Mouse (Mus musculus) neural tube, embryonic 14.5 days (tissue): ENCODE results near the gene Fxr2. TPM values are rescaled to one million over a fixed set of nuclear protein-coding genes. Genes with fewer than 3 reads are reported as not detected.

Source experiments
- ATAC-seq: fragments of 200-750 bp; cut with Nextera tagmentation; 2 replicates; pipeline ENCODE4 v1.8.0; 2017; ENCODE audit warnings: low read depth, mild to moderate bottlenecking, moderate TSS enrichment, moderate library complexity
- H3K27ac ChIP-seq: fragments of 300-500 bp; sonication (generic); 2 replicates; pipeline ENCODE4 v1.5.1; 2014; ENCODE audit warnings: low read depth, mild to moderate bottlenecking, control low read depth, low read length, moderate library complexity, mixed read lengths
- H3K27me3 ChIP-seq: fragments of 300-500 bp; sonication (generic); 2 replicates; pipeline ENCODE4 v1.6.1; 2014; ENCODE audit warnings: low read length; ENCODE audit not compliant: control insufficient read depth, insufficient read depth
- H3K36me3 ChIP-seq: fragments of 300-500 bp; sonication (generic); 2 replicates; pipeline ENCODE4 v1.6.1; 2014; ENCODE audit warnings: low read length, mixed read lengths; ENCODE audit not compliant: control insufficient read depth, insufficient read depth
- H3K4me1 ChIP-seq: fragments of 300-500 bp; sonication (generic); 2 replicates; pipeline ENCODE4 v1.6.1; 2014; ENCODE audit warnings: low read length; ENCODE audit not compliant: control insufficient read depth, insufficient read depth
- H3K4me2 ChIP-seq: fragments of 300-500 bp; sonication (generic); 2 replicates; pipeline ENCODE4 v1.6.1; 2014; ENCODE audit warnings: mild to moderate bottlenecking, low read depth, low read length, control low read depth
- H3K4me3 ChIP-seq: fragments of 300-500 bp; sonication (generic); 2 replicates; pipeline ENCODE4 v1.5.1; 2014; ENCODE audit warnings: low read depth, low read length, control low read depth, mixed read lengths
- H3K9ac ChIP-seq: fragments of 300-500 bp; sonication (generic); replicated peaks from 2 replicates; pipeline ENCODE4 v1.6.1; 2014; ENCODE audit warnings: low read depth, mild to moderate bottlenecking, control low read depth, low read length, mixed read lengths
- H3K9me3 ChIP-seq: fragments of 300-500 bp; sonication (generic); 2 replicates; pipeline ENCODE4 v1.6.1; 2016; ENCODE audit warnings: low read length; ENCODE audit not compliant: control insufficient read depth
- WGBS: fragments of 180-500 bp; shearing (Covaris S2); extraction: QIAGEN DNeasy Blood & Tissue Kit; methylation state at CpG from one replicate; pipeline ENCODE4 v1.1.7; 2014; 5-methylcytosine and 5-hydroxymethylcytosine counted together
- polyA plus RNA-seq: library from polyadenylated mRNA; unstranded; fragments of >200 nt; fragmentation: Nextera tagmentation; extraction: Ambion mirVana; gene quantifications from 2 replicates; pipeline ENCODE4 v1.2.1, GENCODE M21; 2014

The Fxr2 gene
- polyA plus RNA-seq, result 31.1 and 34.0 TPM in 2 replicates

GRCm38 (mm10) chr11:69632284-69633089 is at the start of gene Fxr2:
TSS of gene Fxr2 (plus strand) at chr11:69632990.
- H3K9me3 ChIP-seq, result no peaks in the 10 kb centered on the region
- H3K27me3 ChIP-seq, result no peaks in the 10 kb centered on the region
- peak within 1 kb of the TSS; percentile 85 for H3K4me2 ChIP-seq
- H3K4me3 ChIP-seq, result peak within 1 kb of the TSS; percentile 89
- peak; percentile 98 for ATAC-seq
- peak within 1 kb of the TSS; percentile 94 for H3K27ac ChIP-seq
- WGBS, result under 1% methylated on average over 35 of the region's 56 CpGs
- H3K36me3 ChIP-seq, result no peaks in the 10 kb centered on the region
- peak within 1 kb of the TSS; percentile 95 for H3K9ac ChIP-seq
- H3K4me1 ChIP-seq, result peaks cover 18% of the 10 kb centered on the region

GRCm38 (mm10) chr11:69584008-69584407 is 48.8 kb upstream of the Fxr2 start:
- WGBS, result 92% methylated on average over 7 of the region's 7 CpGs
- no peaks in the 10 kb centered on the region for H3K27me3 ChIP-seq
- no peak overlapping the region for H3K9ac ChIP-seq
- H3K9me3 ChIP-seq, result no peaks in the 10 kb centered on the region
- peaks cover 12% of the 10 kb centered on the region for H3K36me3 ChIP-seq
- ATAC-seq, result no peak
- H3K27ac ChIP-seq, result no peak overlapping the region
- no peak overlapping the region for H3K4me2 ChIP-seq
- H3K4me3 ChIP-seq, result no peak overlapping the region
- peaks cover 9% of the 10 kb centered on the region; the same call in 1 of the 2 replicates for H3K4me1 ChIP-seq

- no peak overlapping the region for H3K27ac ChIP-seq
- no peaks in the 10 kb centered on the region for H3K27me3 ChIP-seq
- peaks cover 21% of the 10 kb centered on the region for H3K36me3 ChIP-seq
- ATAC-seq, result no peak
- peaks cover 9% of the 10 kb centered on the region; the same call in 1 of the 2 replicates for H3K4me1 ChIP-seq
- no peaks in the 10 kb centered on the region for H3K9me3 ChIP-seq
- H3K4me3 ChIP-seq, result no peak overlapping the region
- H3K9ac ChIP-seq, result no peak overlapping the region
- WGBS, result 96% methylated on average over 13 of the region's 13 CpGs
- H3K4me2 ChIP-seq, result no peak overlapping the region
Observed at GRCm38 (mm10) chr11:69584937-69585336, 47.9 kb upstream of the Fxr2 start.

- 83% methylated on average over 7 of the region's 7 CpGs for WGBS
- ATAC-seq, result no peak
- H3K27me3 ChIP-seq, result no peaks in the 10 kb centered on the region
- H3K36me3 ChIP-seq, result peaks cover 27% of the 10 kb centered on the region
- no peak overlapping the region for H3K27ac ChIP-seq
- no peaks in the 10 kb centered on the region for H3K9me3 ChIP-seq
- no peak overlapping the region for H3K9ac ChIP-seq
- H3K4me3 ChIP-seq, result no peak overlapping the region
- no peak overlapping the region for H3K4me2 ChIP-seq
- H3K4me1 ChIP-seq, result peaks cover 9% of the 10 kb centered on the region; the same call in 1 of the 2 replicates
Observed at GRCm38 (mm10) chr11:69585718-69586325, 47.0 kb upstream of the Fxr2 start.

- no peaks in the 10 kb centered on the region for H3K4me1 ChIP-seq
- H3K9me3 ChIP-seq, result no peaks in the 10 kb centered on the region
- H3K27ac ChIP-seq, result no peak overlapping the region
- H3K4me3 ChIP-seq, result no peak overlapping the region
- H3K9ac ChIP-seq, result no peak overlapping the region
- 93% methylated on average over 22 of the region's 22 CpGs for WGBS
- ATAC-seq, result no peak
- no peak overlapping the region for H3K4me2 ChIP-seq
- H3K27me3 ChIP-seq, result no peaks in the 10 kb centered on the region
- H3K36me3 ChIP-seq, result peaks cover 31% of the 10 kb centered on the region
Observed at GRCm38 (mm10) chr11:69589207-69589834, 43.5 kb upstream of the Fxr2 start.

- Histone ChIP-seq H3K4me2 (no peak overlapping the region), H3K9me3 (no peaks in the 10 kb centered on the region), H3K36me3 (peaks cover 31% of the 10 kb centered on the region), H3K27ac (no peak overlapping the region), H3K9ac (no peak overlapping the region), H3K4me1 (no peaks in the 10 kb centered on the region), H3K4me3 (no peak overlapping the region), H3K27me3 (no peaks in the 10 kb centered on the region)
- no peak for ATAC-seq
- 98% methylated on average over 8 of the region's 8 CpGs for WGBS
Observed at GRCm38 (mm10) chr11:69590622-69591021, 42.2 kb upstream of the Fxr2 start.

- Histone ChIP-seq H3K27me3 (no peaks in the 10 kb centered on the region), H3K4me1 (no peaks in the 10 kb centered on the region), H3K27ac (no peak overlapping the region), H3K9ac (no peak overlapping the region), H3K9me3 (no peaks in the 10 kb centered on the region), H3K36me3 (peaks cover 31% of the 10 kb centered on the region), H3K4me3 (no peak overlapping the region), H3K4me2 (no peak overlapping the region)
- ATAC-seq, result no peak
- 88% methylated on average over 3 of the region's 3 CpGs for WGBS
Observed at GRCm38 (mm10) chr11:69591424-69591823, 41.4 kb upstream of the Fxr2 start.

GRCm38 (mm10) chr11:69591899-69592637 is 40.7 kb upstream of the Fxr2 start:
- Histone ChIP-seq H3K9me3 (no peaks in the 10 kb centered on the region), H3K4me1 (no peaks in the 10 kb centered on the region), H3K9ac (no peak overlapping the region), H3K27me3 (no peaks in the 10 kb centered on the region), H3K36me3 (peaks cover 31% of the 10 kb centered on the region), H3K4me2 (no peak overlapping the region), H3K27ac (no peak overlapping the region), H3K4me3 (no peak overlapping the region)
- ATAC-seq, result peak; percentile 54; the same call in 1 of the 2 replicates
- 83% methylated on average over 7 of the region's 7 CpGs for WGBS
